Mouse (Mus musculus): Measurements from ENCODE around the gene Mcoln2. TPM values are rescaled to one million over a fixed set of nuclear protein-coding genes. Genes with fewer than 3 reads are reported as not detected.

The Mcoln2 gene
- polyA plus RNA-seq, 1 experiment from 2014 or later = 1.5 TPM

DNA sequence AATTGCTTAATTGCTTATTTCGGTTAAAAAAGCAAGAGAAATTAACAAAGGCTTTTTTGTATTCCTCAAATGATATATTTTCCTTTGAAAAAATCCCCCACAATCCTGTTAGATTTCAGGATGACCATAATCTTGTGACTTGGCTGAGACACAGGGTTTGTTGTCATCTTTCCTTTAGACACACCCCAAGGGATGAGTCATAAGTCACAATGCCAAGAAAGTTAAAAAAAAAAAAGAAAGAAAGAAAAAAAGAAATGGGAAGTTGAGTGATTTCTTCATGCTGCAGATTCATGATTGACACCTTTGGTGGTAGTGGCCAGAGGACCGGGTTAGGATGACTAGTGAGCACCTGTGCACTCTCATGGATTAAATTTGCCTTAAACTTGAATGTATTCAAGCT lies 39.3 kb upstream of the Mcoln2 start:
- no peak overlapping the region for H3K4me3 ChIP-seq (replicated peaks; ENCODE audit: low read depth, low read length)
- 69% methylated on average over 2 of the region's 2 CpGs for WGBS
- H3K4me1 ChIP-seq (replicated peaks; ENCODE audit: insufficient read depth, low read length) = no peaks in the 10 kb centered on the region
- no peak overlapping the region for H3K9ac ChIP-seq (ENCODE audit: low read depth, low read length)
- ATAC-seq (replicated peaks; ENCODE audit: low FRiP score, low read depth) = no peak
- TF ChIP-seq CTCF (IDR thresholded peaks at IDR 0.05; ENCODE audit: low read depth) = no peak
- H3K27me3 ChIP-seq (ENCODE audit: insufficient read depth, low read length) = no peaks in the 10 kb centered on the region
- no peaks in the 10 kb centered on the region for H3K9me3 ChIP-seq (replicated peaks; ENCODE audit: low read length)
- H3K4me2 ChIP-seq (ENCODE audit: low read length) = no peak overlapping the region
- no peaks in the 10 kb centered on the region for H3K36me3 ChIP-seq (ENCODE audit: insufficient read depth, low read length)
- no peak for DNase-seq (ENCODE audit: low spot score)
- H3K27ac ChIP-seq = no peak overlapping the region

DNA sequence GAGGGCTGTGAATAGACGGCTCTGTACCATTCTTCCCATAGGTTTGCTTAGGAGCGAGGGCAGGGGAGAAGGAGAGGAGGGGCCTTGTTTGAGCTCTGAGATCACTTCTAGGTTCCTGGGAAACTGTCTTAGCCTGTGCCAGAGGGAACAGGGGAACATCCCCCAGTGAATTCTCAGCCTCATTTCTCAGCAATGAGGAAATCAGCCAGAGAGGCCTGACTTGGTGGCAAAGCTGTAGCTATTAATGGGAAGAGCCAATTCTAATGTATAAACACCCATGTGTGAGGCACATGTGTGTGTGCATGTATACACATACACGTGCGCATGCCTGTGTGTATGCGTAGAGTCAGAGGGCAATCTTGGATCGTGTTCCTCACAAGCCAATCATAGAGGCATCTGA lies 38.7 kb upstream of the Mcoln2 start:
- no peak for TF ChIP-seq CTCF (IDR thresholded peaks at IDR 0.05; ENCODE audit: low read depth)
- no peak for DNase-seq (ENCODE audit: low spot score)

DNA sequence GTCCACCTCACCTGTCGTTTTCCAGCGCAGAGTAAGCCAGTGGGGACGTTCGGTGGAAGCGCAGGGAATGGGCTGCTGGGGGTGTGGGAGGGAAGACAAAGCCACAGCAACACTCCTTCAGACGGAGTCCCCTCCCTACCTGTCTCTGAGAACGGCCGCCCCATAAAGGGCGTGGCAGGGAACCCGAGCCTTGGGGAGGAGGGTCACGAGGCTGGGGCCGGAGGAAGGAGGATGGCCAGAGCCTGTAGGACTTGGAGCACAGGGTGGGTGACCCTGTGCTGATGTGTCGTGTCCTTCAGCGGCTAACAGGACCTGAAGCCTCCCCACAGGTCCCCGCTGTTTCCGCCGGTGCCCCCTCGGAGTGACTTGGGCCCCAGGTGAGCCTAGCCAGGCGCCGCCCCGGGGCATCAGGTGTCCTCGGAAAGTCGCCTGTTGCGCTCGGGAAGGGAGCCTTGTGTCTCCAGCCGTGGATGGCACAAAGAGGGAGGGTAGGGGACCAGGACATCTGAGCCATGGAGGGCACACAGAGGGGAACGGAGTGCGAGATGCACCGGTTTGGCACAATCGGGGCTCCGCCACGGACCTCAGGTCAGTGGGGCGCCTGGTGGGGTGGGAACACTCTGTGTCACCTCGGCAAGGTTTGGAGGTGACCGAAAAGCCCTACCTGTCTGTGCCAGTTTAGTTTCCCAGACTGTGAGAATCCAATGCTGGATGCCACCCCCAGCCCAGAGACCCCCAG lies 32.2 kb upstream of the Mcoln2 start, which contains the start of gene Mcoln3:
TSS of gene Mcoln3 (plus strand) at position 193 of the 739 bp plus-strand sequence.
- H3K27me3 ChIP-seq (ENCODE audit: insufficient read depth, low read length) = peaks cover 3% of the 10 kb centered on the region; the same call in 1 of the 2 replicates
- H3K4me3 ChIP-seq (replicated peaks; ENCODE audit: low read depth, low read length) = peak within 1 kb of the TSS; percentile 31
- no peak within 1 kb of the TSS for H3K27ac ChIP-seq
- WGBS = 8% methylated on average over 35 of the region's 35 CpGs
- H3K36me3 ChIP-seq (ENCODE audit: insufficient read depth, low read length) = no peaks in the 10 kb centered on the region
- no peak for DNase-seq (ENCODE audit: low spot score)
- H3K4me2 ChIP-seq (ENCODE audit: low read length) = peak within 1 kb of the TSS; percentile 57
- ATAC-seq (replicated peaks; ENCODE audit: low FRiP score, low read depth) = peak; percentile 62
- H3K4me1 ChIP-seq (replicated peaks; ENCODE audit: insufficient read depth, low read length) = peaks cover 6% of the 10 kb centered on the region; the same call in 1 of the 2 replicates
- H3K9me3 ChIP-seq (replicated peaks; ENCODE audit: low read length) = no peaks in the 10 kb centered on the region
- TF ChIP-seq CTCF (IDR thresholded peaks at IDR 0.05; ENCODE audit: low read depth) = no peak
- H3K9ac ChIP-seq (ENCODE audit: low read depth, low read length) = peak within 1 kb of the TSS; percentile 18; the same call in 1 of the 2 replicates

More for the DNA sequence above, 38.7 kb upstream of the Mcoln2 start:
- no peak overlapping the region for H3K27ac ChIP-seq
- H3K4me1 ChIP-seq (replicated peaks; ENCODE audit: insufficient read depth, low read length) = no peaks in the 10 kb centered on the region
- H3K36me3 ChIP-seq (ENCODE audit: insufficient read depth, low read length) = no peaks in the 10 kb centered on the region
- ATAC-seq (replicated peaks; ENCODE audit: low FRiP score, low read depth) = no peak
- H3K4me2 ChIP-seq (ENCODE audit: low read length) = no peak overlapping the region
- H3K27me3 ChIP-seq (ENCODE audit: insufficient read depth, low read length) = no peaks in the 10 kb centered on the region
- no peak overlapping the region for H3K9ac ChIP-seq (ENCODE audit: low read depth, low read length)
- 78% methylated on average over 6 of the region's 6 CpGs for WGBS
- H3K9me3 ChIP-seq (replicated peaks; ENCODE audit: low read length) = no peaks in the 10 kb centered on the region
- no peak overlapping the region for H3K4me3 ChIP-seq (replicated peaks; ENCODE audit: low read depth, low read length)

DNA sequence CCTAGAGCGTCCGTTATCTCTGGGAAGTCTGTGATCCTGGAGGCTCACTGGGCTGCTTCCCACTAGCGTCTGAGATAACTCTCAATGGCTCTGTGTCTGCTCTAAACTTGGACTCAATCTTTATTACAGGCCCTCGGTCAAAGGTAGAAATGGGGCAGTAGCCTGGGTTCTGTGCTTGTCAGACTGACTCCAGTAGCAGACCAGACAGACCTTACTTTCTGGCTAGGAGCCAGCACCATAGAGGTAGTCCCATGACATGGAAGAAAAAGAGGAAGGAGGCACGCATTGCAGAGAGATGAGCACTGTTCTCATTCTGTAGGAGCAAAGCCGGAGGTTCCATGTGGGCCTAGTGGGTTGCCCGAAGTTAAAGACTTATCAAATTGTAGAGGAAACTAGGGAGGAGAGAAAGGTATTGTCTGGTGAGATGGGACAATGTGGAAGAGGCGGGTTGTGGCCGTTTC lies 31.6 kb upstream of the Mcoln2 start:
- H3K4me3 ChIP-seq (replicated peaks; ENCODE audit: low read depth, low read length) = peak overlapping the region; percentile 31
- H3K9ac ChIP-seq (ENCODE audit: low read depth, low read length) = 0 out of 2 replicates have a peak overlapping the region, but pooled peaks have one; percentile 18
- DNase-seq (ENCODE audit: low spot score) (no peak), ATAC-seq (replicated peaks; ENCODE audit: low FRiP score, low read depth) (no peak)
- 58% methylated on average over 9 of the region's 9 CpGs for WGBS
- TF ChIP-seq CTCF (IDR thresholded peaks at IDR 0.05; ENCODE audit: low read depth) = no peak
- peaks cover 6% of the 10 kb centered on the region; the same call in 1 of the 2 replicates for H3K4me1 ChIP-seq (replicated peaks; ENCODE audit: insufficient read depth, low read length)
- no peaks in the 10 kb centered on the region for H3K9me3 ChIP-seq (replicated peaks; ENCODE audit: low read length)
- H3K27me3 ChIP-seq (ENCODE audit: insufficient read depth, low read length) = peaks cover 3% of the 10 kb centered on the region; the same call in 1 of the 2 replicates
- H3K27ac ChIP-seq = no peak overlapping the region
- H3K4me2 ChIP-seq (ENCODE audit: low read length) = peak overlapping the region; percentile 57
- no peaks in the 10 kb centered on the region for H3K36me3 ChIP-seq (ENCODE audit: insufficient read depth, low read length)

DNA sequence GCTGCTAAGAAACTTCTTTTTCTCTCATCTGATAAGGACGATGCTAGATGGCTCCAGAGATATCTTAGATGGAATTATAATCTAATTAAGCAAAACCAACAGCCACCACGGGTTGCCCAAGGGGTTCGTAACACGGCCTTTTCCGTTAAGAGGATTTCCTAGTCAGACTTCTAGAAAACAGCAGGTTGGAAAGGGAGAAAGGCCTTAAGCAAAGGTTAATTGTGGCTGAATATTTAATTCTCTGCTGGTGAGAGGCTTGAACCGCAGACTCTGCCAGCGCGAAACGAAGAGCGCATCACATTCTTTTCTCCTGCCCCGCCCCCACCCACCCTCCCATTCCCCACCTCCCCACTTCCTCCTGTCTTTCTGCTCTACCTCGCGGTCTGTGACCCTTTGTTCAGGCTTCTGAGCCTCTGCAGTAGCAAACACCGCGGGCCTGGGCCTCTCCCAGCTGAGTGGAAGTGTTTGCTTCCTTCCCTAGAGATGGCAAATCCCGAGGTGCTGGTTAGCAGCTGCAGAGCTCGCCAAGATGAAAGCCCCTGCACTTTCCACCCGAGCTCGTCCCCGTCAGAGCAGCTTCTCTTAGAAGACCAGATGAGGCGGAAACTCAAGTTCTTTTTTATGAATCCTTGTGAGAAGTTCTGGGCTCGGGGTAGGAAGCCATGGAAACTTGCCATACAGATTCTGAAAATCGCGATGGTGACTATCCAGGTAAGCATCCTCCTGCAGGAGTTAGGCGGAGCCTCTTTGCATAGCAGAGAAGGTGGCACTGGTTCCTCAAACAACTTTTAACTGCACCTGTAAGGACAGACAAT lies 28.1 kb upstream of the Mcoln2 start:
- Histone ChIP-seq H3K27ac (no peak overlapping the region), H3K9me3 (replicated peaks; ENCODE audit: low read length) (no peaks in the 10 kb centered on the region), H3K27me3 (ENCODE audit: insufficient read depth, low read length) (peaks cover 3% of the 10 kb centered on the region; the same call in 1 of the 2 replicates), H3K4me2 (ENCODE audit: low read length) (peak overlapping the region; percentile 41), H3K36me3 (ENCODE audit: insufficient read depth, low read length) (no peaks in the 10 kb centered on the region), H3K4me3 (replicated peaks; ENCODE audit: low read depth, low read length) (no peak overlapping the region), H3K4me1 (replicated peaks; ENCODE audit: insufficient read depth, low read length) (peaks cover 6% of the 10 kb centered on the region; the same call in 1 of the 2 replicates), H3K9ac (ENCODE audit: low read depth, low read length) (0 out of 2 replicates have a peak overlapping the region, but pooled peaks have one; percentile 27)
- ATAC-seq (replicated peaks; ENCODE audit: low FRiP score, low read depth) (no peak), DNase-seq (ENCODE audit: low spot score) (peak; percentile 44)
- WGBS = 11% methylated on average over 24 of the region's 25 CpGs
- TF ChIP-seq CTCF (IDR thresholded peaks at IDR 0.05; ENCODE audit: low read depth) = no peak

DNA sequence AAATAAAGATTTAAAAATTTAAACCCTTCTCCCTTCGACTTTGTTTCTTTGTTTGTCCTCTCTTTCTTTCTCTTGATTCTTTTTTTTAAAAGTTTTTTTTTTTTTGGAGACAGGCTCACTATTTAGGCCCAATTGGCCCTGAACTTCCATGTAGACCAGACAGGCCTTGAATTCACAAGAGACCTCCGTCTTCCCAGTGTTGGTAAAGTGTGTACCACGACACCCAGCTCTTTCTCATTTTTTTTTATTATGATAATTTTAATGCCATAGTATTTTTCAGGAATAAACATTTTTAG lies 27.6 kb upstream of the Mcoln2 start:
- H3K4me2 ChIP-seq (ENCODE audit: low read length) = 0 out of 2 replicates have a peak overlapping the region, but pooled peaks have one; percentile 41
- no peak overlapping the region for H3K9ac ChIP-seq (ENCODE audit: low read depth, low read length)
- no peak overlapping the region for H3K4me3 ChIP-seq (replicated peaks; ENCODE audit: low read depth, low read length)
- peaks cover 6% of the 10 kb centered on the region; the same call in 1 of the 2 replicates for H3K4me1 ChIP-seq (replicated peaks; ENCODE audit: insufficient read depth, low read length)
- H3K36me3 ChIP-seq (ENCODE audit: insufficient read depth, low read length) = no peaks in the 10 kb centered on the region
- no peaks in the 10 kb centered on the region; the same call in 1 of the 2 replicates for H3K27me3 ChIP-seq (ENCODE audit: insufficient read depth, low read length)
- H3K9me3 ChIP-seq (replicated peaks; ENCODE audit: low read length) = no peaks in the 10 kb centered on the region
- TF ChIP-seq CTCF (IDR thresholded peaks at IDR 0.05; ENCODE audit: low read depth) = no peak
- 61% methylated on average over 3 of the region's 3 CpGs for WGBS
- no peak for DNase-seq (ENCODE audit: low spot score)
- H3K27ac ChIP-seq = no peak overlapping the region
- ATAC-seq (replicated peaks; ENCODE audit: low FRiP score, low read depth) = no peak

Data from kidney, postnatal 0 days (tissue).